Mouse (Mus musculus) layer of hippocampus, adult 6 months (tissue): ENCODE measurements around the gene BB287469. TPM values are rescaled to one million over a fixed set of nuclear protein-coding genes. Genes with fewer than 3 reads are reported as not detected.

ENCODE experiments used
- long read RNA-seq, 2 experiments: library from polyadenylated mRNA; unstranded; transcript quantifications; one replicate each; pipeline ENCODE4 v2.0.0; 2019 to 2020
- polyA plus RNA-seq: library from polyadenylated mRNA; unstranded; fragments of <200 nt; fragmentation: Nextera tagmentation; gene quantifications from 2 replicates; pipeline ENCODE4 v1.2.3, GENCODE M21; 2021

Gene BB287469
- polyA plus RNA-seq: not detected in 2 replicates
- long read RNA-seq, experiment 1: 0 reads
- long read RNA-seq, experiment 2: 0 reads

GRCm38 (mm10) chr12:87816277-87816676 lies at the start of gene BB287469:
BB287469 (plus strand) TSS chr12:87816577.

GRCm38 (mm10) chr12:87775655-87776054 lies 40.7 kb upstream of the BB287469 start, which contains the start of gene Gm21319:
Gm21319 (minus strand) TSS chr12:87775755.

GRCm38 (mm10) chr12:87795212-87795611 lies 21.2 kb upstream of the BB287469 start, which contains the start of gene Gm21936:
Gm21936 (plus strand) TSS chr12:87795512.

GRCm38 (mm10) chr12:87842239-87842638 lies 25.9 kb downstream of the BB287469 start, which contains the start of gene Gm2001:
Gm2001 (minus strand) TSS chr12:87842339.

Other genes starting within 250 kb of the BB287469 start
- gene Oog1, start 213.9 kb upstream of the BB287469 start, polyA plus RNA-seq: not detected in 2 replicates
- gene Gm4027, start 197.7 kb upstream of the BB287469 start, polyA plus RNA-seq: not detected in 2 replicates
- not detected in 2 replicates for gene Gm16381, start 172.0 kb upstream of the BB287469 start, polyA plus RNA-seq
- gene Gm21319, start 40.8 kb upstream of the BB287469 start, polyA plus RNA-seq: not detected in 2 replicates
- gene Gm21936, start 21.1 kb upstream of the BB287469 start, polyA plus RNA-seq: not detected in 2 replicates
- gene Gm2001, start 25.8 kb downstream of the BB287469 start, polyA plus RNA-seq: not detected in 2 replicates
- gene Gm2016, start 57.5 kb downstream of the BB287469 start, polyA plus RNA-seq: not detected in 2 replicates
- not detected in 2 replicates for gene Gm2022, start 78.8 kb downstream of the BB287469 start, polyA plus RNA-seq
- not detected in 2 replicates for gene Gm2035, start 103.3 kb downstream of the BB287469 start, polyA plus RNA-seq
- gene Gm2042, start 137.5 kb downstream of the BB287469 start, polyA plus RNA-seq: not detected in 2 replicates
- not detected in 2 replicates for gene Gm2075, start 195.3 kb downstream of the BB287469 start, polyA plus RNA-seq
- not detected in 2 replicates for gene Gm6803, start 202.2 kb downstream of the BB287469 start, polyA plus RNA-seq
- gene Gm2056, start 210.4 kb downstream of the BB287469 start, polyA plus RNA-seq: not detected in 2 replicates